ENCODE assay signal across 17 mouse cellular contexts in the genomic region with DNA sequence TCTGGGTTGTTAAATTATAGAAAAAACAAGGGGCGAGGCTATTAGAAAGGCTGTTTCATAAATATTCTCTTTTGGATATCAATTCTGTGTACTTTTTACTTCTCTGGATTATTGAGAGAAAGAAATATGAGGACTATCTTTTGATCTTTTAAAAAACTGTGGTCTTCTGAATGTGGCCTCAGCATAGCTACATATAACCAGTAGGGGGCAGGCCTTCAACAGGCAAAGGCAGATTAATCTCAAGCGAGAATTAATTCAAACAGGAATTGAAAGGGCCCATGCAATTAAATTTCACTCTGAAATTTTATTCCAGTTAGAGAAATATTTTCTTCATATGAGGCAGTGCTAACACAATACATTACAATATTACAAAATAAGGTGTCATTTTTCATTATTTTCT.
DNase-seq lines count a peak whose midpoint lies in the region; ATAC-seq and TF ChIP-seq lines count a peak whose summit lies in the region.
"Had no signal": no experiment of that assay in that cellular context is flagged by ENCODE, and none has a peak within 500 bp of the region (broad histone marks: within the 10 kb centered on the region; RNA-seq: fewer than 3 reads in every experiment).

No protein-coding gene starts in this region.

- peak; percentile 42 for TF ChIP-seq CTCF in intestine, postnatal 0 days (IDR thresholded peaks at IDR 0.05; ENCODE audit: low read depth)
- TF ChIP-seq CTCF in midbrain, postnatal 0 days (IDR thresholded peaks at IDR 0.05): peak; percentile 37
- peak; percentile 61 for TF ChIP-seq CTCF in stomach, postnatal 0 days (IDR thresholded peaks at IDR 0.05; ENCODE audit: low read depth)

- no peaks in the 10 kb centered on the region for H3K36me3 ChIP-seq in intestine, postnatal 0 days (ENCODE audit: control insufficient read depth, insufficient read depth)
- no peaks in the 10 kb centered on the region for H3K36me3 ChIP-seq in intestine, embryonic 16.5 days (ENCODE audit: control insufficient read depth, insufficient read depth, low read length)
- no peaks in the 10 kb centered on the region for H3K36me3 ChIP-seq in midbrain, postnatal 0 days (ENCODE audit: insufficient read depth, low read length)
- no peaks in the 10 kb centered on the region for H3K36me3 ChIP-seq in midbrain, embryonic 13.5 days
- H3K36me3 ChIP-seq in stomach, postnatal 0 days (ENCODE audit: control insufficient read depth, insufficient read depth, low read length): no peaks in the 10 kb centered on the region
- H3K36me3 ChIP-seq: forebrain, embryonic 10.5 days; hindbrain, embryonic 15.5 days; kidney, embryonic 15.5 days; liver, embryonic 12.5 days; midbrain, embryonic 12.5 days had no signal

- H3K4me2 ChIP-seq in intestine, postnatal 0 days (replicated peaks; ENCODE audit: low read depth): no peak overlapping the region
- H3K4me2 ChIP-seq in intestine, embryonic 16.5 days (ENCODE audit: low read depth, low read length): no peak overlapping the region
- no peak overlapping the region for H3K4me2 ChIP-seq in midbrain, postnatal 0 days (ENCODE audit: low read depth, low read length, poor library complexity, severe bottlenecking)
- H3K4me2 ChIP-seq in midbrain, embryonic 13.5 days (replicated peaks): no peak overlapping the region
- H3K4me2 ChIP-seq in stomach, postnatal 0 days (replicated peaks; ENCODE audit: low read depth): no peak overlapping the region
- H3K4me2 ChIP-seq: hindbrain, embryonic 15.5 days; kidney, embryonic 15.5 days; liver, embryonic 12.5 days; midbrain, embryonic 12.5 days had no signal

- WGBS in intestine, postnatal 0 days: 67% methylated on average over 2 of the region's 2 CpGs
- 70% methylated on average over 2 of the region's 2 CpGs for WGBS in intestine, embryonic 16.5 days
- WGBS in midbrain, postnatal 0 days: 52% methylated on average over 2 of the region's 2 CpGs
- 63% methylated on average over 2 of the region's 2 CpGs for WGBS in midbrain, embryonic 13.5 days
- 57% methylated on average over 2 of the region's 2 CpGs for WGBS in stomach, postnatal 0 days

- no peak overlapping the region for H3K4me3 ChIP-seq in intestine, postnatal 0 days (ENCODE audit: low read depth, low read length)
- no peak overlapping the region for H3K4me3 ChIP-seq in intestine, embryonic 16.5 days (ENCODE audit: low read length)
- no peak overlapping the region for H3K4me3 ChIP-seq in midbrain, postnatal 0 days (ENCODE audit: low read depth, low read length)
- no peak overlapping the region for H3K4me3 ChIP-seq in midbrain, embryonic 13.5 days (replicated peaks)
- no peak overlapping the region for H3K4me3 ChIP-seq in stomach, postnatal 0 days (ENCODE audit: low read depth, low read length)
- H3K4me3 ChIP-seq: forebrain, embryonic 10.5 days; hindbrain, embryonic 15.5 days; kidney, embryonic 15.5 days; liver, embryonic 12.5 days; midbrain, embryonic 12.5 days had no signal

- no peak for ATAC-seq in intestine, postnatal 0 days
- no peak for ATAC-seq in intestine, embryonic 16.5 days
- no peak for ATAC-seq in midbrain, postnatal 0 days (ENCODE audit: low FRiP score)
- no peak for ATAC-seq in midbrain, embryonic 13.5 days
- no peak for ATAC-seq in stomach, postnatal 0 days (ENCODE audit: low FRiP score, low TSS enrichment)
- ATAC-seq: liver, embryonic 12.5 days had no signal

- DNase-seq in midbrain, postnatal 0 days (ENCODE audit: low spot score): no peak
- peak; percentile 29 for DNase-seq in R1 (ENCODE audit: low read depth, low spot score)
- DNase-seq in stomach, postnatal 0 days (ENCODE audit: low spot score): no peak
- DNase-seq in kidney, adult 11 months: no peak
- DNase-seq in c-Kit-positive CD71-positive TER-119-positive erythroid progenitor cells, embryonic 14.5 days (ENCODE audit: low spot score): no peak
- DNase-seq: adrenal gland, postnatal 14 days; cerebellum, postnatal 10 days; layer of hippocampus, adult 9-11 months; thymus, postnatal 4 days had no signal

- no peak overlapping the region for H3K9ac ChIP-seq in intestine, postnatal 0 days (ENCODE audit: low read depth, low read length)
- no peak overlapping the region for H3K9ac ChIP-seq in intestine, embryonic 16.5 days (ENCODE audit: low read depth, low read length)
- H3K9ac ChIP-seq in midbrain, postnatal 0 days (replicated peaks; ENCODE audit: low read length, poor library complexity, severe bottlenecking): no peak overlapping the region
- H3K9ac ChIP-seq in midbrain, embryonic 13.5 days (replicated peaks): no peak overlapping the region
- no peak overlapping the region for H3K9ac ChIP-seq in stomach, postnatal 0 days (ENCODE audit: low read length)
- H3K9ac ChIP-seq: hindbrain, embryonic 15.5 days; kidney, embryonic 15.5 days; liver, embryonic 12.5 days; midbrain, embryonic 12.5 days had no signal

- H3K4me1 ChIP-seq in intestine, postnatal 0 days (replicated peaks; ENCODE audit: control insufficient read depth, insufficient read depth, low read length): no peaks in the 10 kb centered on the region
- no peaks in the 10 kb centered on the region for H3K4me1 ChIP-seq in intestine, embryonic 16.5 days (ENCODE audit: control insufficient read depth, insufficient read depth, low read length)
- no peaks in the 10 kb centered on the region for H3K4me1 ChIP-seq in midbrain, postnatal 0 days (ENCODE audit: insufficient read depth, low read length)
- no peaks in the 10 kb centered on the region for H3K4me1 ChIP-seq in midbrain, embryonic 13.5 days (replicated peaks)
- H3K4me1 ChIP-seq in stomach, postnatal 0 days (replicated peaks; ENCODE audit: control insufficient read depth, insufficient read depth): no peaks in the 10 kb centered on the region
- H3K4me1 ChIP-seq: forebrain, embryonic 10.5 days; hindbrain, embryonic 15.5 days; kidney, embryonic 15.5 days; liver, embryonic 12.5 days; midbrain, embryonic 12.5 days had no signal

- no peak for TF ChIP-seq EP300 in stomach, postnatal 0 days (optimal IDR thresholded peaks at IDR 0.05)

- no peaks in the 10 kb centered on the region for H3K27me3 ChIP-seq in intestine, postnatal 0 days (replicated peaks; ENCODE audit: control insufficient read depth, insufficient read depth, low read length)
- H3K27me3 ChIP-seq in intestine, embryonic 16.5 days (replicated peaks; ENCODE audit: control insufficient read depth, insufficient read depth, low read length): no peaks in the 10 kb centered on the region
- H3K27me3 ChIP-seq in midbrain, postnatal 0 days (ENCODE audit: insufficient read depth, low read length): no peaks in the 10 kb centered on the region
- no peaks in the 10 kb centered on the region for H3K27me3 ChIP-seq in midbrain, embryonic 13.5 days
- no peaks in the 10 kb centered on the region for H3K27me3 ChIP-seq in stomach, postnatal 0 days (ENCODE audit: control insufficient read depth, insufficient read depth, low read length)
- H3K27me3 ChIP-seq: hindbrain, embryonic 15.5 days; kidney, embryonic 15.5 days; liver, embryonic 12.5 days; midbrain, embryonic 12.5 days had no signal

- H3K27ac ChIP-seq in intestine, postnatal 0 days (ENCODE audit: low read depth, low read length): no peak overlapping the region
- H3K27ac ChIP-seq in intestine, embryonic 16.5 days (ENCODE audit: low read length): no peak overlapping the region
- H3K27ac ChIP-seq in midbrain, postnatal 0 days (ENCODE audit: low read depth, low read length): no peak overlapping the region
- H3K27ac ChIP-seq in midbrain, embryonic 13.5 days: no peak overlapping the region
- H3K27ac ChIP-seq in stomach, postnatal 0 days (replicated peaks): no peak overlapping the region
- H3K27ac ChIP-seq: forebrain, embryonic 10.5 days; hindbrain, embryonic 15.5 days; kidney, embryonic 15.5 days; liver, embryonic 12.5 days; midbrain, embryonic 12.5 days had no signal

- no peaks in the 10 kb centered on the region for H3K9me3 ChIP-seq in intestine, postnatal 0 days (ENCODE audit: control insufficient read depth)
- H3K9me3 ChIP-seq in intestine, embryonic 16.5 days (ENCODE audit: control insufficient read depth, low read length): no peaks in the 10 kb centered on the region
- no peaks in the 10 kb centered on the region for H3K9me3 ChIP-seq in midbrain, postnatal 0 days (ENCODE audit: low read length)
- no peaks in the 10 kb centered on the region for H3K9me3 ChIP-seq in midbrain, embryonic 13.5 days
- no peaks in the 10 kb centered on the region for H3K9me3 ChIP-seq in stomach, postnatal 0 days (ENCODE audit: control insufficient read depth, low read length)
- H3K9me3 ChIP-seq: forebrain, embryonic 10.5 days; hindbrain, embryonic 15.5 days; kidney, embryonic 15.5 days; liver, embryonic 12.5 days; midbrain, embryonic 12.5 days had no signal
